Mouse (Mus musculus) brain, embryonic 18.5 days (tissue): ENCODE measurements around the gene Adamts7.

ENCODE experiments used
- DNase-seq: peaks from one replicate; pipeline ENCODE4 v3.0.0-alpha.2; 2012; ENCODE audit warnings: low read depth, low spot score

The Adamts7 gene

DNA sequence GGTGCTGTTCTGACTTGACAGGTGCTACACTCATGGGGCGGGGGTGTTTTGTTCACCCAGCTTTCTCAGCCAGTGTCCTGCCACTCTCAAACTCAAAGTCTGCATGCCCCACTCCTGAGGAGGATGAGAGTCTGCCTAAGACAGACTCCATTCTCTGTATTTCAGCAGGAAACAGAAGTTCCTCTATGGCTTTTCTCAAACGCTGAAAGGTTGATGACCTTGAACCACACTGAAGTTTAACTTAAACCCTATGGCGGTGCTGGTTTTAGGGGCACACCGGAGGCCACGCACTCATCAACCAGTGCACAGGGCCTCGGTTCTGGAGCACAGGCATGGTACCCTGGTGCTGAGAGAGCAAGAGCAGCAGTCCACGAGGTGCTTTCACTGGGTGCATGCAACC, 94.4 kb downstream of the Adamts7 start:
- DNase-seq = no peak
